Mouse (Mus musculus) MEL (cell line): Measurements from ENCODE around the gene Cep41. TPM values are rescaled to one million over a fixed set of nuclear protein-coding genes. Genes with fewer than 3 reads are reported as not detected.

Experiments
- DNase-seq: peaks from one replicate; pipeline ENCODE4 v3.0.0; 2011; ENCODE audit warnings: low read depth, low spot score
- H3K27ac ChIP-seq: 2 replicates; pipeline ENCODE4 v1.5.1; 2012; ENCODE audit warnings: low read depth, mild to moderate bottlenecking, control low read depth, low read length, moderate library complexity; ENCODE audit not compliant: control insufficient read depth
- H3K27me3 ChIP-seq, 2 experiments: fragments of 150-350 bp in 1 of 2; sonication (generic) in 1 of 2; 2 replicates each; pipeline ENCODE4 v1.6.1; 2012; ENCODE audit warnings: low read length in 2 of 2, mild to moderate bottlenecking in 2 of 2, improper control_type of control experiment in 1 of 2, moderate library complexity in 1 of 2; ENCODE audit not compliant: insufficient read depth in 2 of 2, control insufficient read depth in 1 of 2
- H3K36me3 ChIP-seq, 2 experiments: 2 replicates each; pipeline ENCODE4 v1.6.1; 2012 to 2014; ENCODE audit warnings: low read length in 2 of 2, improper control_type of control experiment in 1 of 2, inconsistent platforms in 1 of 2, mild to moderate bottlenecking in 1 of 2; ENCODE audit not compliant: insufficient read depth in 2 of 2, control insufficient read depth in 1 of 2
- H3K4me1 ChIP-seq, 2 experiments: fragments of 150-350 bp in 1 of 2; sonication (generic) in 1 of 2; 2 replicates each; pipeline ENCODE4 v1.6.1; 2012; ENCODE audit warnings: low read length in 2 of 2, improper control_type of control experiment in 1 of 2, mild to moderate bottlenecking in 1 of 2; ENCODE audit not compliant: insufficient read depth in 2 of 2, control insufficient read depth in 1 of 2
- H3K4me3 ChIP-seq, 2 experiments: fragments of 150-350 bp in 1 of 2; sonication (generic) in 1 of 2; 2 replicates each; pipeline ENCODE4 v1.5.1; 2012; ENCODE audit warnings: low read depth in 2 of 2, low read length in 2 of 2, mild to moderate bottlenecking in 2 of 2, moderate library complexity in 2 of 2, control low read depth in 1 of 2, improper control_type of control experiment in 1 of 2; ENCODE audit not compliant: control insufficient read depth in 1 of 2, insufficient read depth in 1 of 2
- H3K79me2 ChIP-seq: 2 replicates; pipeline ENCODE4 v1.6.1; 2012; ENCODE audit warnings: mild to moderate bottlenecking, low read length, moderate library complexity; ENCODE audit not compliant: control insufficient read depth, poor library complexity, insufficient read depth
- H3K9ac ChIP-seq: 2 replicates; pipeline ENCODE4 v1.6.1; 2012; ENCODE audit warnings: low read depth, mild to moderate bottlenecking, control low read depth, low read length, moderate library complexity; ENCODE audit not compliant: control insufficient read depth, poor library complexity, severe bottlenecking
- H3K9me3 ChIP-seq: fragments of 150-350 bp; sonication (generic); replicated peaks from 2 replicates; pipeline ENCODE4 v1.6.1; 2012; ENCODE audit warnings: mild to moderate bottlenecking, low read length, improper control_type of control experiment, moderate library complexity; ENCODE audit not compliant: insufficient read depth
- BHLHE40 ChIP-seq: IDR thresholded peaks from 2 replicates; pipeline ENCODE4 v1.6.1; 2012; ENCODE audit warnings: low read depth, mild to moderate bottlenecking, inconsistent platforms, low read length, improper control_type of control experiment, borderline replicate concordance
- E2F4 ChIP-seq: IDR thresholded peaks from 2 replicates; pipeline ENCODE4 v1.6.1; 2011; ENCODE audit warnings: low read depth, low read length, improper control_type of control experiment, borderline replicate concordance
- ELF1 ChIP-seq: IDR thresholded peaks from 2 replicates; pipeline ENCODE4 v1.6.1; 2014; ENCODE audit warnings: low read depth, mild to moderate bottlenecking, inconsistent platforms, low read length, improper control_type of control experiment, moderate library complexity
- EP300 ChIP-seq, 2 experiments: IDR thresholded peaks; 2 replicates each; pipeline ENCODE4 v1.6.1; 2011; ENCODE audit warnings: improper control_type of control experiment in 2 of 2, low read length in 2 of 2, low read depth in 1 of 2, mild to moderate bottlenecking in 1 of 2
- MAFK ChIP-seq: IDR thresholded peaks from 2 replicates; pipeline ENCODE4 v1.6.1; 2011; ENCODE audit warnings: low read depth, mild to moderate bottlenecking, low read length, improper control_type of control experiment, borderline replicate concordance
- MEF2A ChIP-seq: IDR thresholded peaks from 2 replicates; pipeline ENCODE4 v1.6.1; 2014; ENCODE audit warnings: low read depth, mild to moderate bottlenecking, inconsistent platforms, low read length, improper control_type of control experiment; ENCODE audit not compliant: poor library complexity, insufficient replicate concordance, severe bottlenecking; ENCODE audit errors: extremely low read depth
- MYB ChIP-seq: IDR thresholded peaks from 2 replicates; pipeline ENCODE4 v1.6.1; 2011; ENCODE audit warnings: mild to moderate bottlenecking, low read depth, low read length, improper control_type of control experiment
- MYC ChIP-seq: IDR thresholded peaks from 2 replicates; pipeline ENCODE4 v1.6.1; 2011; ENCODE audit warnings: low read depth, mild to moderate bottlenecking, low read length, improper control_type of control experiment, moderate library complexity
- NRF1 ChIP-seq: IDR thresholded peaks from 2 replicates; pipeline ENCODE4 v1.6.1; 2014; ENCODE audit warnings: low read depth, mild to moderate bottlenecking, inconsistent platforms, low read length, improper control_type of control experiment, moderate library complexity; ENCODE audit not compliant: poor library complexity, insufficient read depth, severe bottlenecking
- POLR2A ChIP-seq, 2 experiments: IDR thresholded peaks; 2 replicates each; pipeline ENCODE4 v1.6.1; 2011 to 2012; ENCODE audit warnings: low read length in 2 of 2, mild to moderate bottlenecking in 2 of 2, control low read depth in 1 of 2, improper control_type of control experiment in 1 of 2, low read depth in 1 of 2, moderate library complexity in 1 of 2; ENCODE audit not compliant: control insufficient read depth in 1 of 2, insufficient read depth in 1 of 2, poor library complexity in 1 of 2
- POLR2AphosphoS2 ChIP-seq: IDR thresholded peaks from 2 replicates; pipeline ENCODE4 v1.6.1; 2011; ENCODE audit warnings: low read length, improper control_type of control experiment
- RAD21 ChIP-seq: IDR thresholded peaks from 2 replicates; pipeline ENCODE4 v1.6.1; 2011; ENCODE audit warnings: mild to moderate bottlenecking, low read depth, low read length, improper control_type of control experiment
- SIN3A ChIP-seq: IDR thresholded peaks from 2 replicates; pipeline ENCODE4 v1.6.1; 2012; ENCODE audit warnings: low read length, improper control_type of control experiment, inconsistent platforms
- TCF12 ChIP-seq: IDR thresholded peaks from 2 replicates; pipeline ENCODE4 v1.6.1; 2014; ENCODE audit warnings: low read depth, mild to moderate bottlenecking, inconsistent platforms, low read length, improper control_type of control experiment, moderate library complexity
- USF1 ChIP-seq: IDR thresholded peaks from 2 replicates; pipeline ENCODE4 v1.6.1; 2014; ENCODE audit warnings: low read depth, mild to moderate bottlenecking, inconsistent platforms, low read length, improper control_type of control experiment, moderate library complexity
- USF2 ChIP-seq, 2 experiments: IDR thresholded peaks; 2 replicates each; pipeline ENCODE4 v1.6.1; 2011 to 2012; ENCODE audit warnings: improper control_type of control experiment in 2 of 2, low read length in 2 of 2, borderline replicate concordance in 1 of 2, inconsistent platforms in 1 of 2, low read depth in 1 of 2, mild to moderate bottlenecking in 1 of 2; ENCODE audit not compliant: insufficient read depth in 1 of 2
- polyA plus RNA-seq, 2 experiments: library from polyadenylated mRNA; stranded (reverse) in 1 of 2; unstranded in 1 of 2; fragments of >175 nt in 1 of 2; fragments of >200 nt in 1 of 2; gene quantifications; 2 replicates each; pipeline versions ENCODE4 v1.2.1 to v1.2.4; 2012; ENCODE audit warnings: low replicate concordance in 2 of 2, low read depth in 1 of 2; ENCODE audit not compliant: insufficient read length in 2 of 2, insufficient read depth in 1 of 2, missing spikeins in 1 of 2
- total RNA-seq: library from RNA; depleted of rRNA; stranded (reverse); fragments of 300-350 nt; gene quantifications from 2 replicates; pipeline ENCODE4 v1.2.3, GENCODE M21; 2012

The Cep41 gene
- total and polyA plus RNA-seq, 3 experiments: 9.8 to 12.0 TPM; not detected in 1

- no peak overlapping the region for H3K27ac ChIP-seq
- H3K4me1 ChIP-seq: peaks cover 38 to 42% of the 10 kb centered on the region in 2 experiments
Observed at GRCm38 (mm10) chr6:30678482-30678881, 15.1 kb downstream of the Cep41 start.

GRCm38 (mm10) chr6:30677591-30677990 lies 16.0 kb downstream of the Cep41 start:
- peaks cover 34 to 37% of the 10 kb centered on the region in 2 experiments for H3K4me1 ChIP-seq

More at GRCm38 (mm10) chr6:30678482-30678881, 15.1 kb downstream of the Cep41 start:
- Histone ChIP-seq H3K9me3 (no peaks in the 10 kb centered on the region), H3K4me3 (no peak overlapping the region), H3K27me3 (no peaks in the 10 kb centered on the region), H3K79me2 (no peaks in the 10 kb centered on the region), H3K36me3 (peaks cover 0 to 49% of the 10 kb centered on the region in 2 experiments; a peak in 2 of 4 replicates), H3K9ac (no peak overlapping the region)
- DNase-seq: no peak
- no peak for TF ChIP-seq RAD21
- TF ChIP-seq USF2 (IDR thresholded peaks at IDR 0.05; ENCODE audit: borderline replicate concordance in 1 of 2, insufficient read depth in 1 of 2, low read depth in 1 of 2, low read length in 2 of 2): no peak
- TF ChIP-seq SIN3A: no peak

GRCm38 (mm10) chr6:30676506-30676905 lies 17.0 kb downstream of the Cep41 start:
- H3K9ac ChIP-seq: no peak overlapping the region
- H3K79me2 ChIP-seq: no peaks in the 10 kb centered on the region
- TF ChIP-seq TCF12 (0 out of 2 replicates have a peak, but pooled peaks have one; percentile 16), EP300 (IDR thresholded peaks at IDR 0.05; ENCODE audit: low read depth in 1 of 2, low read length in 2 of 2) (0 out of 4 replicates have a peak, but pooled peaks of 1 of the 2 experiments have one; percentile 36), E2F4 (no peak)
- peak; percentile 57 for DNase-seq
- H3K4me1 ChIP-seq: peaks cover 31% of the 10 kb centered on the region in 2 experiments
- peaks cover 0 to 42% of the 10 kb centered on the region in 2 experiments; a peak in 2 of 4 replicates for H3K36me3 ChIP-seq
- H3K27ac ChIP-seq: no peak overlapping the region
- H3K27me3 ChIP-seq: no peaks in the 10 kb centered on the region
- H3K4me3 ChIP-seq: no peak overlapping the region
- H3K9me3 ChIP-seq: no peaks in the 10 kb centered on the region

More at GRCm38 (mm10) chr6:30677591-30677990, 16.0 kb downstream of the Cep41 start:
- Histone ChIP-seq H3K9ac (no peak overlapping the region), H3K79me2 (no peaks in the 10 kb centered on the region), H3K27ac (no peak overlapping the region), H3K9me3 (no peaks in the 10 kb centered on the region), H3K36me3 (peaks cover 0 to 49% of the 10 kb centered on the region in 2 experiments; a peak in 2 of 4 replicates), H3K27me3 (no peaks in the 10 kb centered on the region), H3K4me3 (no peak overlapping the region)
- no peak for TF ChIP-seq E2F4
- TF ChIP-seq POLR2A (IDR thresholded peaks at IDR 0.05; ENCODE audit: control insufficient read depth in 1 of 2, insufficient read depth in 1 of 2, low read depth in 1 of 2, low read length in 2 of 2, poor library complexity in 1 of 2): no peak
- TF ChIP-seq MYB: no peak
- no peak for TF ChIP-seq MEF2A
- no peak for TF ChIP-seq BHLHE40
- TF ChIP-seq ELF1: no peak
- TF ChIP-seq MYC: no peak
- TF ChIP-seq NRF1: no peak
- TF ChIP-seq MAFK: no peak
- no peak for TF ChIP-seq POLR2AphosphoS2
- TF ChIP-seq USF1: no peak
- no peak for DNase-seq
